Mouse (Mus musculus) intestine, embryonic 14.5 days (tissue): Measurements from ENCODE around the gene Pet2. TPM values are rescaled to one million over a fixed set of nuclear protein-coding genes. Genes with fewer than 3 reads are reported as not detected.

Experiments
- ATAC-seq: fragments of 200-750 bp; cut with Nextera tagmentation; replicated peaks from 2 replicates; pipeline ENCODE4 v1.8.0; 2017; ENCODE audit warnings: low read depth, moderate number of reproducible peaks, moderate TSS enrichment, moderate library complexity; ENCODE audit not compliant: low FRiP score, low TSS enrichment
- DNase-seq: peaks from one replicate; pipeline ENCODE4 v3.0.0-alpha.2; 2018; ENCODE audit warnings: low spot score
- H3K27ac ChIP-seq: fragments of 300-500 bp; sonication (generic); 2 replicates; pipeline ENCODE4 v1.5.1; 2014; ENCODE audit warnings: low read depth, mild to moderate bottlenecking, control low read depth
- H3K27me3 ChIP-seq: fragments of 300-500 bp; sonication (generic); replicated peaks from 2 replicates; pipeline ENCODE4 v1.6.1; 2014; ENCODE audit warnings: low read length, control low read depth; ENCODE audit not compliant: control insufficient read depth, insufficient read depth
- H3K36me3 ChIP-seq: fragments of 300-500 bp; sonication (generic); 2 replicates; pipeline ENCODE4 v1.6.1; 2014; ENCODE audit warnings: low read length, control low read depth; ENCODE audit not compliant: control insufficient read depth, insufficient read depth
- H3K4me1 ChIP-seq: fragments of 300-500 bp; sonication (generic); replicated peaks from 2 replicates; pipeline ENCODE4 v1.6.1; 2014; ENCODE audit warnings: low read length, control low read depth, mixed read lengths; ENCODE audit not compliant: control insufficient read depth, insufficient read depth
- H3K4me2 ChIP-seq: fragments of 300-500 bp; sonication (generic); 2 replicates; pipeline ENCODE4 v1.6.1; 2014; ENCODE audit warnings: low read length
- H3K4me3 ChIP-seq: fragments of 300-500 bp; sonication (generic); 2 replicates; pipeline ENCODE4 v1.5.1; 2014; ENCODE audit warnings: low read depth, low read length, control low read depth, mixed read lengths
- H3K9ac ChIP-seq: fragments of 300-500 bp; sonication (generic); 2 replicates; pipeline ENCODE4 v1.6.1; 2014; ENCODE audit warnings: mild to moderate bottlenecking, low read length
- H3K9me3 ChIP-seq: fragments of 300-500 bp; sonication (generic); 2 replicates; pipeline ENCODE4 v1.6.1; 2016; ENCODE audit warnings: low read length, control low read depth; ENCODE audit not compliant: control insufficient read depth
- WGBS: fragments of 180-500 bp; shearing (Covaris S2); extraction: QIAGEN DNeasy Blood & Tissue Kit; methylation state at CpG from one replicate; pipeline ENCODE4 v1.1.7; 2014; 5-methylcytosine and 5-hydroxymethylcytosine counted together
- polyA plus RNA-seq: library from polyadenylated mRNA; unstranded; fragments of >200 nt; fragmentation: Nextera tagmentation; extraction: Ambion mirVana; gene quantifications from 2 replicates; pipeline ENCODE4 v1.2.1, GENCODE M21; 2014

Gene Pet2
- not detected in 2 replicates for polyA plus RNA-seq

- no peak within 1 kb of the TSS for H3K27ac ChIP-seq
- H3K4me1 ChIP-seq: no peaks in the 10 kb centered on the region
- no peaks in the 10 kb centered on the region for H3K27me3 ChIP-seq
- WGBS: 90% methylated on average over 9 of the region's 9 CpGs
- no peaks in the 10 kb centered on the region for H3K36me3 ChIP-seq
- no peak within 1 kb of the TSS for H3K4me2 ChIP-seq
- no peak within 1 kb of the TSS for H3K4me3 ChIP-seq
- ATAC-seq (no peak), DNase-seq (no peak)
- H3K9ac ChIP-seq: no peak within 1 kb of the TSS
- no peaks in the 10 kb centered on the region for H3K9me3 ChIP-seq
Observed at GRCm38 (mm10) chrX:89409589-89409988, at the start of gene Pet2. Gene Pet2 (minus strand): TSS chrX:89409689.
